Mouse (Mus musculus) G1E (cell line): ENCODE data around the gene Ghrhr. TPM values are rescaled to one million over a fixed set of nuclear protein-coding genes. Genes with fewer than 3 reads are reported as not detected.

Experiments used
- ATAC-seq: 2 replicates; pipeline ENCODE4 v1.8.0; 2016; ENCODE audit warnings: mild to moderate bottlenecking; ENCODE audit not compliant: insufficient number of reproducible peaks, poor library complexity, low FRiP score, severe bottlenecking; ENCODE audit errors: extremely low read depth
- DNase-seq: peaks from one replicate; pipeline ENCODE4 v3.0.0; 2012; ENCODE audit warnings: low spot score
- H3K27me3 ChIP-seq: 2 replicates; pipeline ENCODE4 v1.6.1; 2012; ENCODE audit warnings: mild to moderate bottlenecking, low read length, inconsistent platforms; ENCODE audit not compliant: insufficient read depth
- H3K36me3 ChIP-seq: replicated peaks from 2 replicates; pipeline ENCODE3; 2012; ENCODE audit warnings: mild to moderate bottlenecking, inconsistent platforms
- H3K4me1 ChIP-seq: 2 replicates; pipeline ENCODE4 v1.6.1; 2012; ENCODE audit warnings: low read depth, low read length, inconsistent platforms, mixed read lengths; ENCODE audit not compliant: insufficient read depth
- H3K4me3 ChIP-seq: 2 replicates; pipeline ENCODE4 v1.5.1; 2012; ENCODE audit warnings: low read depth, mild to moderate bottlenecking, inconsistent platforms, low read length, moderate library complexity, mixed read lengths
- H3K9me3 ChIP-seq: replicated peaks from 2 replicates; pipeline ENCODE4 v1.6.1; 2012; ENCODE audit warnings: inconsistent platforms
- CTCF ChIP-seq: IDR thresholded peaks from 2 replicates; pipeline ENCODE4 v1.5.1; 2012; ENCODE audit warnings: low read depth, low read length, inconsistent platforms, mixed read lengths
- GATA1 ChIP-seq: IDR thresholded peaks from 2 replicates; pipeline ENCODE4 v1.6.1; 2012; ENCODE audit warnings: borderline replicate concordance, low read length, inconsistent platforms, mixed read lengths
- GATA2 ChIP-seq: IDR thresholded peaks from 2 replicates; pipeline ENCODE4 v1.6.1; 2012; ENCODE audit warnings: low read depth, low read length, inconsistent platforms, borderline replicate concordance
- POLR2AphosphoS5 ChIP-seq: IDR thresholded peaks from 2 replicates; pipeline ENCODE4 v1.6.1; 2012; ENCODE audit warnings: low read depth, low read length, inconsistent platforms; ENCODE audit not compliant: insufficient replicate concordance
- TAL1 ChIP-seq: conservative IDR thresholded peaks from 2 replicates; pipeline ENCODE4 v1.6.1; 2012; ENCODE audit warnings: low read depth, low read length, inconsistent platforms, mixed read lengths
- polyA plus RNA-seq: library from polyadenylated mRNA; stranded (reverse); fragments of >175 nt; gene quantifications from 2 replicates; pipeline ENCODE4 v1.2.3, GENCODE M21; 2012
- total RNA-seq, 2 experiments: library from RNA; stranded (forward) in 1 of 2; stranded (reverse) in 1 of 2; fragments of 200-1000 nt in 1 of 2; fragments of >200 nt in 1 of 2; fragmentation: Nextera tagmentation in 1 of 2; gene quantifications; 2 replicates each; pipeline ENCODE4 v1.2.3; 2014 to 2017

Ghrhr gene
- total and polyA plus RNA-seq, 3 experiments: 0.11 TPM; not detected in 2

GRCm38 (mm10) chr6:55407345-55407744, 31.2 kb downstream of the Ghrhr start:
- H3K36me3 ChIP-seq: no peaks in the 10 kb centered on the region
- peaks cover 3% of the 10 kb centered on the region; the same call in 1 of the 2 replicates for H3K27me3 ChIP-seq
- ATAC-seq: no peak
- no peak overlapping the region for H3K4me3 ChIP-seq
- no peaks in the 10 kb centered on the region for H3K4me1 ChIP-seq
- no peak for DNase-seq
- H3K9me3 ChIP-seq: no peaks in the 10 kb centered on the region
- TF ChIP-seq POLR2AphosphoS5 (no peak), GATA2 (no peak), CTCF (no peak), TAL1 (no peak), GATA1 (no peak)

GRCm38 (mm10) chr6:55410119-55410775, 34.2 kb downstream of the Ghrhr start:
- DNase-seq (no peak), ATAC-seq (no peak)
- Histone ChIP-seq H3K9me3 (no peaks in the 10 kb centered on the region), H3K4me3 (no peak overlapping the region), H3K36me3 (no peaks in the 10 kb centered on the region), H3K27me3 (0 out of 2 replicates have a peak, but pooled peaks cover 3% of the 10 kb centered on the region), H3K4me1 (no peaks in the 10 kb centered on the region)
- TF ChIP-seq POLR2AphosphoS5 (no peak), GATA2 (no peak), CTCF (no peak), TAL1 (no peak), GATA1 (no peak)

GRCm38 (mm10) chr6:55410977-55411376, 34.9 kb downstream of the Ghrhr start:
- no peak for ATAC-seq
- Histone ChIP-seq H3K27me3 (0 out of 2 replicates have a peak, but pooled peaks cover 3% of the 10 kb centered on the region), H3K4me3 (no peak overlapping the region), H3K4me1 (no peaks in the 10 kb centered on the region), H3K36me3 (no peaks in the 10 kb centered on the region), H3K9me3 (no peaks in the 10 kb centered on the region)
- TF ChIP-seq GATA2 (no peak), GATA1 (no peak)
- no peak for DNase-seq

GRCm38 (mm10) chr6:55416202-55416601, 40.1 kb downstream of the Ghrhr start:
- Histone ChIP-seq H3K27me3 (no peaks in the 10 kb centered on the region), H3K4me3 (no peak overlapping the region), H3K36me3 (no peaks in the 10 kb centered on the region), H3K9me3 (no peaks in the 10 kb centered on the region), H3K4me1 (no peaks in the 10 kb centered on the region)
- no peak for TF ChIP-seq GATA2
- no peak for TF ChIP-seq CTCF
- TF ChIP-seq GATA1: no peak
- TF ChIP-seq TAL1: no peak
- no peak for TF ChIP-seq POLR2AphosphoS5
- ATAC-seq (no peak), DNase-seq (no peak)

- Histone ChIP-seq H3K9me3 (no peaks in the 10 kb centered on the region), H3K4me1 (no peaks in the 10 kb centered on the region), H3K27me3 (no peaks in the 10 kb centered on the region), H3K36me3 (no peaks in the 10 kb centered on the region), H3K4me3 (no peak overlapping the region)
- no peak for ATAC-seq
- TF ChIP-seq POLR2AphosphoS5 (no peak), GATA2 (no peak), GATA1 (no peak), CTCF (no peak), TAL1 (no peak)
- no peak for DNase-seq
Measured at GRCm38 (mm10) chr6:55418746-55419410, 42.8 kb downstream of the Ghrhr start.

GRCm38 (mm10) chr6:55420411-55420810, 44.3 kb downstream of the Ghrhr start:
- ATAC-seq (no peak), DNase-seq (no peak)
- H3K4me1 ChIP-seq: no peaks in the 10 kb centered on the region
- no peaks in the 10 kb centered on the region for H3K9me3 ChIP-seq
- TF ChIP-seq GATA1: no peak
- no peak for TF ChIP-seq POLR2AphosphoS5
- TF ChIP-seq TAL1: no peak
- no peak for TF ChIP-seq CTCF
- no peak for TF ChIP-seq GATA2
- no peak overlapping the region for H3K4me3 ChIP-seq
- no peaks in the 10 kb centered on the region for H3K27me3 ChIP-seq
- H3K36me3 ChIP-seq: no peaks in the 10 kb centered on the region
